Mouse (Mus musculus): Measurements from ENCODE around the gene Zfp513. TPM values are rescaled to one million over a fixed set of nuclear protein-coding genes. Genes with fewer than 3 reads are reported as not detected.

Zfp513 gene
- polyA plus RNA-seq (2014; fragmentation: Illumina TruSeq; extraction: RNeasy Lipid Tissue Mini Kit (QIAGEN cat#74804); ENCODE audit: low replicate concordance): 0.85 TPM

GRCm38 (mm10) chr5:31201742-31202590 lies at the start of gene Zfp513:
TSS of gene Zfp513 (minus strand) at chr5:31202303.

GRCm38 (mm10) chr5:31251541-31252101 lies 49.5 kb upstream of the Zfp513 start, which contains the start of gene Krtcap3:
TSS of gene Krtcap3 (plus strand) at chr5:31251691.

GRCm38 (mm10) chr5:31240637-31241521 lies 38.8 kb upstream of the Zfp513 start, which contains the start of the genes Nrbp1 and Gm9970:
TSS of gene Nrbp1 (plus strand) at chr5:31240864.
TSS of gene Gm9970 (minus strand) at chr5:31241232.

GRCm38 (mm10) chr5:31220448-31221303 lies 18.6 kb upstream of the Zfp513 start, which contains the start of gene Ppm1g:
TSS of gene Ppm1g (minus strand) at chr5:31220687.

GRCm38 (mm10) chr5:31192939-31193630 lies 9.0 kb downstream of the Zfp513 start, which contains the start of the genes Snx17 and Eif2b4:
TSS of gene Snx17 (plus strand) at chr5:31193227.
TSS of gene Eif2b4 (minus strand) at chr5:31193430.

GRCm38 (mm10) chr5:31179766-31180630 lies 22.1 kb downstream of the Zfp513 start, which contains the start of the genes Gm29609 and Gtf3c2:
TSS of gene Gm29609 (minus strand) at chr5:31179911.
TSS of gene Gtf3c2 (minus strand) at chr5:31180144.

GRCm38 (mm10) chr5:31154152-31154553 lies 48.0 kb downstream of the Zfp513 start, which contains the start of gene Mpv17:
TSS of gene Mpv17 (minus strand) at chr5:31154251.

Other genes with a start within 250 kb of the Zfp513 start
- 17.1 TPM for gene Preb, start 241.9 kb downstream of the Zfp513 start, polyA plus RNA-seq (2014; fragmentation: Illumina TruSeq; extraction: RNeasy Lipid Tissue Mini Kit (QIAGEN cat#74804); ENCODE audit: low replicate concordance)
- gene Tcf23, start 233.6 kb downstream of the Zfp513 start, polyA plus RNA-seq (2014; fragmentation: Illumina TruSeq; extraction: RNeasy Lipid Tissue Mini Kit (QIAGEN cat#74804); ENCODE audit: low replicate concordance): 0.30 TPM
- 41.8 TPM for gene Atraid, start 154.0 kb downstream of the Zfp513 start, polyA plus RNA-seq (2014; fragmentation: Illumina TruSeq; extraction: RNeasy Lipid Tissue Mini Kit (QIAGEN cat#74804); ENCODE audit: low replicate concordance)
- gene Slc5a6, start 153.4 kb downstream of the Zfp513 start, polyA plus RNA-seq (2014; fragmentation: Illumina TruSeq; extraction: RNeasy Lipid Tissue Mini Kit (QIAGEN cat#74804); ENCODE audit: low replicate concordance): 3.5 TPM
- gene Cad, start 147.5 kb downstream of the Zfp513 start, polyA plus RNA-seq (2014; fragmentation: Illumina TruSeq; extraction: RNeasy Lipid Tissue Mini Kit (QIAGEN cat#74804); ENCODE audit: low replicate concordance): 0.33 TPM
- not detected for gene Dnajc5g, start 96.0 kb downstream of the Zfp513 start, polyA plus RNA-seq (2014; fragmentation: Illumina TruSeq; extraction: RNeasy Lipid Tissue Mini Kit (QIAGEN cat#74804); ENCODE audit: low replicate concordance)
- not detected for gene Slc30a3, start 94.1 kb downstream of the Zfp513 start, polyA plus RNA-seq (2014; fragmentation: Illumina TruSeq; extraction: RNeasy Lipid Tissue Mini Kit (QIAGEN cat#74804); ENCODE audit: low replicate concordance)
- gene Trim54, start 85.6 kb downstream of the Zfp513 start, polyA plus RNA-seq (2014; fragmentation: Illumina TruSeq; extraction: RNeasy Lipid Tissue Mini Kit (QIAGEN cat#74804); ENCODE audit: low replicate concordance): not detected
- gene Ucn, start 63.5 kb downstream of the Zfp513 start, polyA plus RNA-seq (2014; fragmentation: Illumina TruSeq; extraction: RNeasy Lipid Tissue Mini Kit (QIAGEN cat#74804); ENCODE audit: low replicate concordance): not detected
- 10.0 TPM for gene Mpv17, start 48.1 kb downstream of the Zfp513 start, polyA plus RNA-seq (2014; fragmentation: Illumina TruSeq; extraction: RNeasy Lipid Tissue Mini Kit (QIAGEN cat#74804); ENCODE audit: low replicate concordance)
- gene Gm29609, start 22.4 kb downstream of the Zfp513 start, polyA plus RNA-seq (2014; fragmentation: Illumina TruSeq; extraction: RNeasy Lipid Tissue Mini Kit (QIAGEN cat#74804); ENCODE audit: low replicate concordance): 0.22 TPM
- gene Gtf3c2, start 22.2 kb downstream of the Zfp513 start, polyA plus RNA-seq (2014; fragmentation: Illumina TruSeq; extraction: RNeasy Lipid Tissue Mini Kit (QIAGEN cat#74804); ENCODE audit: low replicate concordance): 49.3 TPM
- 37.9 TPM for gene Snx17, start 9.1 kb downstream of the Zfp513 start, polyA plus RNA-seq (2014; fragmentation: Illumina TruSeq; extraction: RNeasy Lipid Tissue Mini Kit (QIAGEN cat#74804); ENCODE audit: low replicate concordance)
- gene Eif2b4, start 8.9 kb downstream of the Zfp513 start, polyA plus RNA-seq (2014; fragmentation: Illumina TruSeq; extraction: RNeasy Lipid Tissue Mini Kit (QIAGEN cat#74804); ENCODE audit: low replicate concordance): 0.89 TPM
- 14.1 TPM for gene Ppm1g, start 18.4 kb upstream of the Zfp513 start, polyA plus RNA-seq (2014; fragmentation: Illumina TruSeq; extraction: RNeasy Lipid Tissue Mini Kit (QIAGEN cat#74804); ENCODE audit: low replicate concordance)
- 91.8 TPM for gene Nrbp1, start 38.6 kb upstream of the Zfp513 start, polyA plus RNA-seq (2014; fragmentation: Illumina TruSeq; extraction: RNeasy Lipid Tissue Mini Kit (QIAGEN cat#74804); ENCODE audit: low replicate concordance)
- gene Gm9970, start 38.9 kb upstream of the Zfp513 start, polyA plus RNA-seq (2014; fragmentation: Illumina TruSeq; extraction: RNeasy Lipid Tissue Mini Kit (QIAGEN cat#74804); ENCODE audit: low replicate concordance): not detected
- 1.6 TPM for gene Krtcap3, start 49.4 kb upstream of the Zfp513 start, polyA plus RNA-seq (2014; fragmentation: Illumina TruSeq; extraction: RNeasy Lipid Tissue Mini Kit (QIAGEN cat#74804); ENCODE audit: low replicate concordance)
- gene Ift172, start 88.8 kb upstream of the Zfp513 start, polyA plus RNA-seq (2014; fragmentation: Illumina TruSeq; extraction: RNeasy Lipid Tissue Mini Kit (QIAGEN cat#74804); ENCODE audit: low replicate concordance): 3.9 TPM
- 0.93 TPM for gene Fndc4, start 93.8 kb upstream of the Zfp513 start, polyA plus RNA-seq (2014; fragmentation: Illumina TruSeq; extraction: RNeasy Lipid Tissue Mini Kit (QIAGEN cat#74804); ENCODE audit: low replicate concordance)
- gene Gckr, start 95.1 kb upstream of the Zfp513 start, polyA plus RNA-seq (2014; fragmentation: Illumina TruSeq; extraction: RNeasy Lipid Tissue Mini Kit (QIAGEN cat#74804); ENCODE audit: low replicate concordance): 0.11 TPM

Data from small intestine, adult 10 weeks (tissue).